Mouse (Mus musculus) adrenal gland, adult 2 months (tissue): Measurements from ENCODE around the gene Arnt2. TPM values are rescaled to one million over a fixed set of nuclear protein-coding genes. Genes with fewer than 3 reads are reported as not detected.

Experiments used
- DNase-seq: peaks from one replicate; pipeline ENCODE4 v3.0.0; 2021
- polyA plus RNA-seq: library from polyadenylated mRNA; depleted of rRNA; stranded (reverse); fragments of >200 nt; gene quantifications from 2 replicates; pipeline ENCODE4 v1.2.3, GENCODE M21; 2012; rRNA removed
- total RNA-seq, 2 experiments: library from RNA; stranded (reverse); gene quantifications; 2 replicates each; pipeline ENCODE4 v1.2.3; 2021

Gene Arnt2
- total and polyA plus RNA-seq, 3 experiments = 20.2 to 40.0 (median 27.2) TPM

DNA sequence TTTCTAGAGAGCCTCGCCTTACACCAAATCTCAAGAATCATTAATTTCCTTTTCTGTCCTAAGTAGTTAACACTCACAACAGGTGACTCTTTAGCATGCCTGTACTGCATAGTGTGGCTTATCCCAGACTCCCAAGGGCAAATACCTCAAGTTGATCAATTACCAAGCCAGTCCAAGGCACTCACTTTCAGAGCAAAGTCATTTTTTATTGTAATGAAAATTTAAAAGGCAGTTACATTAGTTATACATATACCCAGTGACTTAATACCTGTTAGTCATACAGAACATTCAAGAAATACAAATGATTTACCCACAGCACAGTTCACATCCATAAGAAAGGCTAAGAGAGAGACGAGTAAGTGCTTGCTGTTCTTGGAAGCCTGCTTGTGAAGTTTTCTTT lies 163.9 kb downstream of the Arnt2 start:
- DNase-seq = no peak

DNA sequence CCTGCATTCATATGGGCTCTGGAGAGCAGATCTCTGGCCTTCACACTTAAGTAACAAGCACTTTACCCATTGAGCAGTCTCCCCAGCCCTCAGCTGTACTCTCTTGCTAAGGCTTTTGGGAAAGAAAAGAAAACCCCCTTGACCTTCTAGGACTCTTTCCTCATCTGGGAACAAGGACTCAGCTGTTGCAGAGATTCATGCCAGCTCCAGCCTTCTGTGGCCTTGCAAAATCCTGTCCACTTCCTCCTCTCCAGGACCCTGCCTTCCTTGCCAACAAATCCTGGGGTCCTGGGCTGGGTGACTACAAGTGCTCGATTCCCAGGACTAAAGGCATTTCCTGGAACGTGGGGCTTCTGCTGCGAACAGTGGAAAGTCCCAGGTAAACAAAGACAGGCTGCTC lies 169.6 kb downstream of the Arnt2 start:
- no peak for DNase-seq

DNA sequence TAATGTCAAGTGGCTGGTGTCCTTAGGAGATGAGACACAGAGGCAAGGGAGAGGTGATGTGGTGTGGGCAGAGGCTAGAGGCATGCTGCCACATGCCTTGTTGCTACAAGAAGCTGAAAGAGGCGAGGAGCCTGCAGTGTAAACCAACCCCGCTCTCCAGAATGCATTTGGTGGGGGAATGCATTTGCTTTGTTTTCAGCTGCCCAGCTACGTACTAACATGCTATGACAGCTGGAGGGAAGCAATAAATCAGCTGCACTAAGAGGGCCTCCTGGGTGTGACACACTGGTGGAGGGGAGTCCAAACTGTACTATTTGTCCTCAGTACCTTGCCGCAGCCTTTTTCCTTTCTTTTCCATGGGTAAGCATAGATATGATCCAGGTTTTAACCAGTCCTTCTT lies 172.3 kb downstream of the Arnt2 start:
- no peak for DNase-seq

DNA sequence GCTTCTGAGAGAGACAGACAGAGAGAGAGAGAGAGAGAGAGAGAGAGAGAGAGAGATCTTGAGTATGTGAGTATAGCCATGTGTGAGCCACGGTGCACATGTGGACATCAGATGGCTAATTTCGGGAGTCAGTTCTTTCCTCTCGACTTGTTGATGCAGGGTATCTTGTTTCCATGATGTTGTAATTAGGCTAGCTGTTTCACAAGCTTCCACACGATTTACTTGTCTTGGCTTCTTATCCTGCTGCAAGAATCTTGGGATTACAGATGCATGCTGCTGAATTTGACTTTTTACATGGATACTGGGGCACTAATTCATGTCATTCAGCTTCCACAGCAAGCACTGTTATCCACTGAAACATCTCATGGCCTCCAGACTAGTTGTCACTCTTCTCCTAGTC lies 178.6 kb downstream of the Arnt2 start:
- no peak for DNase-seq

DNA sequence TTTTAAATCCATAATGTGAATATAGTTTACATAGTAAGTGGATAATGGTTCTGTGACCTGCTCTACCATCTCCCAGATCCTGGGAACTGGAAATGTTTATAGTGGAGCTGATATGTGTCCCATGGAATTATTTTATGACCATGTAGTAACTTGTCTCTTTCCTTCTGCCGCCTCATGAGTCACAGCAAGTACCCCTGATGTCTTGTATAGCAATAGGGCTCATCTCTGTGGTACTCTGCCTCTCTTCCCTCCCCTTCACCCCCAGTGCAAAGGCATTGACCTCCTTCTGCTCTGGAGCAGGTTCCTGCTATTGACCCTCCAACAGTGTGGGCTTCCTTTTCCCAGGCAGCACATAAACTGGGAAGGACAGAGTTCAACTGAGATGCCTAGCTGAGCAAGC lies 182.3 kb downstream of the Arnt2 start:
- DNase-seq = no peak

DNA sequence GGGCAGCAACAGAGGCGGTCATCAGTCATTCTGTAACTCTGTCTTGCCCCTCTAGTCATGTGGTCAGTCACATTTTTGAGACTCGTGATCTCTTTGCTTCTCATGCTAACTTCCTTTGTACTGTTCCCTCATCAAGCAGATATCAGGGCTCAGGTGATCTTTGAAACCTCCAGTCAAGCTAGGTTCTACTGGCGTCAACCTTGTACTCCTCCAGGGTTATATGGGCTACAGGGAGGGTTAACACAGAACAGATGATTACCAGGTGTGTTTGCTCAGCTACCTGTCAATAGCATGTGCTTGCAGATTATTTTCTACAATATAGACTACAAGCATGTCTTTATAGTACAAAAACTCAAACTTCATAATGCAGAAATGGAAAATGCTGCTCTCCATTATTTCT lies 183.1 kb downstream of the Arnt2 start:
- no peak for DNase-seq

DNA sequence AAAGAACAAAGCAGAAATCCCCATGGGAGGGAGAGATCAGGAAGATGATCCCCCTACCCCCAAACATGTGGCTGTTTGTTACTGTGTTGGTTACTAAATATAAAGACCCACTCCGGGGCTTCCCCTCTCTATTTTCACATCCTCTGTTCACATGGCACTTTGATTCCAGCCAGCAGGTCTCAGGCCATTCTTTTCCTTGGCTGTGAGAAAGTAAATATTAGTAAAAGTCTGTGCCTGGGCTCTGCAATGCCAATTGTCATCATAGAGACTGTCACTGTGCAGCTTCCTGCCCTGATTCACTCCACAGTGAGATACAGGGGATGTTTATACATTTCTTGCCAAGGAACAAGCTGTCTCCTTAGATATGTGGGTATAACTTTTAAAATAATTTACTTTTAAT lies 197.9 kb downstream of the Arnt2 start:
- no peak for DNase-seq

DNA sequence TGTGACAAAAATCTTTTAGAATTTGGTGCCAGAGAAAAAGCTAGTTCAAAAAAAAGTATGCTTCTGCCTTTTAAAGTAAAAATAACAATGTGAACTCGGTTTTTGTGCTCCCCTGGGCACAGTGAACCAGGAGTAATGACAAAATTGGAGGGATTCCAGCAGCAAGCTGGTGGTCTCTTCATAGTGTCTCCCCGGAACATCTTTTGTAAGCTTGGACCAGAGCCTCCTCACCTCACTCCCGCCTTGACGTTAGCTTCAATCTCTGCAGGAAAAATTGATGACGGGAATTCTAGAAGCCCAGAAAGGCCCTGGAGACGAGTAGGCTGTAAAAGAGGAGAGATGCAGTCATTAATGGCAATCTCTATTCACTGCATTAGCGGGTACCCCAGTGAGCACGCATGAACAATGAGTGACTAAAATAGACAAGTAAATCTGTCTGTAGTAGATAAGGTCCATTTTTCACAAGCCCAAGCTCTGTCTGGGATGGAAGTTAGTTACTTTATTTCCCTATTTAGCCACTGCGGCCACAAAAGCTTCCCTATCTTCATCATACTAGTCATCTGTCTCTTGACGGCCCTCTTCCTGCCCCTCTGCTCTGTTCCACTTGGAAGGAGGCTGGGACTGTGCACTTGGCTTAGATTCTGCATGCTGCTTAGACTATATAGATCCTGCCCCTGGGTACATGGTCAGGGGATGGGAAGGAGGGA lies 199.2 kb downstream of the Arnt2 start:
- no peak for DNase-seq

DNA sequence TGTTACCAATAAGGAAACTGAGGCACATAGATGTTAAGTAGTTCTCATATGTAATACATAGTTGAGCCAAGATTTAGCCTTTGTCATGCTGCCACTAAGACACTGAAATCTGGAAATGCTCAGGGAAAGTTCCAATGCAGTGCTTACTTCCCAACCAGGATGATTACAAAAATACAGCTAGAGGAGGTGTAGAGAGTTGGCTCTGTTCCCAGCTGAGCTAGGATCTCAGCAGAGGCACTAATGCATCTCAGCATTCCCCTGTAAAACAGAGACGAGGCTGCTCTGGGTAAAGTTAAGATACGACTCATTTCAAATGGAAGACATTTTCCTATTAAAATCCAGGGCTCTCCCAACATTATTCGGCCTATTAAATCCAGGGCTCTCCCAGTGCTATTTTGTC lies 206.0 kb downstream of the Arnt2 start:
- DNase-seq = no peak

DNA sequence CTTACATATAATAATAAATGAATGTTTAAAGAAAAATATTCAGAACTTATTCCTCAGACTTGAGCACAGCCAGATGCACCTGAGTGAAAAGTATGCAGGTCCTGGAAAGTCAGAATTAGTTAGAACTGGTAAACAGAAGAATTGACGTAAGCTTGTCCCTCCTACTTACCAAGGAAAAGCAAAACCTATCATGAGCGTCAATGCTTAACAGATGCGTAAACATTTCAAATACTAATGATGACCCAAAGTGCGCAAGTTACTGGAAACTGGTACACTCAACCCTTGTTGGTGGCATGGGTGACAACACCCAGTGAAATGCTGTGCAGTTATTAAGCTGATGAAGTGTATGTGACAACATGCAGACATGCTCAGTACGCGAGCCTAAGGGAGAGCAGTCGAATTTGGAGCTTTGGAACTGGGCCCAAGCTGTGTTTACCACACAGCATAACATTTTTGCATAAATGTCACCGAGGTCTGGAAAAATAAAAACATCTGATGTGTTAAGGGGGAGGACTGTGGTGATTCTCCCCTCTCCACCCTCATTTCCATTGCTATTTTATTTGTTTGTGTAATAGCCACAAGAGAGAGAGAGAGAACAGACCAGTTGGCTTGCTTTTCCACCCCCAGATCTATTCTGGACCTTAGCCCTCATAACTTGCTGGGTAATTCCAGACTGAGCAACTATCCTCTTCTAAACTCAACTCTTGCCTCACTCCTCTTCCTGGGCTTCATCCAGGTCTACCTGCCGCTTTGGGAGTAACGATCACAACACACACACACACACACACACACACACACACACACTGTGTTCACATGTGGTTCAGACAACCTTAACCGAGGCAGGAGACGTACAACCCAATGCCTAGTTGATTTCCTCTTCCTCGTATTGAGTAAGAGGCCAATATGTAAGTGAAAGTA lies 208.6 kb downstream of the Arnt2 start:
- no peak for DNase-seq

DNA sequence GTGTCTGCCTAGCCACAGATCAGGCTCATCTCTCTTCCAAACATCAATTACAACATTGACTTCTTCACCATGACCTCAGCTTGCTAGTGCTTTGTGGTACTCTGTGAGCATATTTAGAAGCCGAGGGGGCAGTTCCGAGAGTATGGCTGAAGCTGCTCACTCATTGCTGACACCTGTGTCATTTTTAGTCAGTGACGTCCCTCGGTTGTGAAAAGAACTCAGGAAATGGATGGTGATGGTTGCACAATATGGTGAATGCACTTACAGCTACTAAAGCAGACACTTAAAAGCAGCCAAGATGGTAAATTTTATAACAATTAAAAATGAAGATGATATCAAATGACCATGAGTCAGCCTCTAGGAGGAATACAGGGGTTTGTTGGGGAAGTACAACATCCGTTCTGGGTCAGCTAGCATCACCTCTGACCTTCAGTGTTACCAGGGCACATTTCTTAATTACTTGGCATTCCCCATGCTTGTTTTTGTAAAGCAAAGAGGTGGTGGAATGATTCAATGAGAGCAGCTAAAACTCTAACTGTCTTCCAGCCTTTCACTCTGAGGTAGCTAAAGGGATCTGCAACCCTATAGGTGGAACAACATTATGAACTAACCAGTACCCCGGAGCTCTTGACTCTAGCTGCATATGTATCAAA lies 212.6 kb downstream of the Arnt2 start:
- DNase-seq = no peak

Other genes with a start within 250 kb of the Arnt2 start
- gene Gm2115, start 118.8 kb upstream of the Arnt2 start, total RNA-seq = 10 to 100 TPM; 31.0 to 57.7 TPM
- gene Gm2115, start 118.8 kb upstream of the Arnt2 start, polyA plus RNA-seq = 14.8 and 15.0 TPM in 2 replicates
- 100 to 1,000 TPM in 1 of 2 experiments, 10 to 100 TPM in 1; 48.4 to 106 TPM for gene Fah, start 196.5 kb upstream of the Arnt2 start, total RNA-seq
- 73.8 and 74.4 TPM in 2 replicates for gene Fah, start 196.5 kb upstream of the Arnt2 start, polyA plus RNA-seq